Mouse (Mus musculus) E14TG2a.4 (cell line): Measurements from ENCODE around the gene Map4k4.

Source experiments
- CTCF ChIP-seq: conservative IDR thresholded peaks from 2 replicates; pipeline ENCODE4 v1.5.1; 2014; ENCODE audit warnings: low read length
- NANOG ChIP-seq: IDR thresholded peaks from 2 replicates; pipeline ENCODE4 v1.6.1; 2014; ENCODE audit warnings: borderline replicate concordance, low read length, mixed read lengths

DNA sequence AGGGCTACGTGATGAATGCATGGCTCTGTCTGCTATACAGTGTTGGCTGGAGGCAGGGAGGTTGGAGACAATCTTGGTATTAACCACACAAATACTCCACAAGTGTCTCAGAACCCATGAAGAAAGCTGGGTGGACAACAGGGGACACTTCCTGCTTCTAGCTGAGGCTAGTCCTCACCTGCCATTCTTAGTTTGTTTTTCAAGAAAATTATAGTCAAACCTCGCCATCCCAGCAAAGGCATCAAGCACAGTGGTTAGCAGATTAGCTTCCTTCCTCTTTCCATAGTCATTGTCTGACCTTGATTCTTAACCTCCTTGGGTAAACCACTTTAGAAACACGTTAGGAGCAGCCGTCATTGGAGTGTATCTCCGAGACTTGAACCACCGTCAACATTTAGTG, 145.0 kb downstream of the Map4k4 start:
- TF ChIP-seq CTCF (no peak), NANOG (no peak)
